Mouse (Mus musculus): ENCODE data around the gene Etv6.

Gene Etv6

GRCm38 (mm10) chr6:134251364-134251763 is 215.9 kb downstream of the Etv6 start:
- no peak for DNase-seq (ENCODE audit: low read depth, low spot score)

GRCm38 (mm10) chr6:134252081-134252755 is 216.7 kb downstream of the Etv6 start:
- no peak for DNase-seq (ENCODE audit: low read depth, low spot score)

- no peak for DNase-seq (ENCODE audit: low read depth, low spot score)
These were observed 220.9 kb downstream of the Etv6 start for GRCm38 (mm10) chr6:134256369-134256768.

- no peak for DNase-seq (ENCODE audit: low read depth, low spot score)
These were observed 224.4 kb downstream of the Etv6 start for GRCm38 (mm10) chr6:134259913-134260312.

GRCm38 (mm10) chr6:134261904-134262303 is 226.4 kb downstream of the Etv6 start:
- no peak for DNase-seq (ENCODE audit: low read depth, low spot score)

- no peak for DNase-seq (ENCODE audit: low read depth, low spot score)
These were observed 226.9 kb downstream of the Etv6 start for GRCm38 (mm10) chr6:134262383-134262782.

- no peak for DNase-seq (ENCODE audit: low read depth, low spot score)
These were observed 227.6 kb downstream of the Etv6 start for GRCm38 (mm10) chr6:134262911-134263607.

- no peak for DNase-seq (ENCODE audit: low read depth, low spot score)
These were observed 238.4 kb downstream of the Etv6 start for GRCm38 (mm10) chr6:134273884-134274283.

- DNase-seq (ENCODE audit: low read depth, low spot score): no peak
These were observed 241.5 kb downstream of the Etv6 start for GRCm38 (mm10) chr6:134276954-134277353.

- DNase-seq (ENCODE audit: low read depth, low spot score): no peak
These were observed 246.6 kb downstream of the Etv6 start for GRCm38 (mm10) chr6:134282095-134282494.

- no peak for DNase-seq (ENCODE audit: low read depth, low spot score)
These were observed 256.3 kb downstream of the Etv6 start for GRCm38 (mm10) chr6:134291823-134292222.

- no peak for DNase-seq (ENCODE audit: low read depth, low spot score)
These were observed 256.9 kb downstream of the Etv6 start for GRCm38 (mm10) chr6:134292404-134292803.

GRCm38 (mm10) chr6:134293615-134294508 is 258.4 kb downstream of the Etv6 start:
- DNase-seq (ENCODE audit: low read depth, low spot score): no peak

- DNase-seq (ENCODE audit: low read depth, low spot score): no peak
These were observed 262.6 kb downstream of the Etv6 start for GRCm38 (mm10) chr6:134297884-134298619.

- no peak for DNase-seq (ENCODE audit: low read depth, low spot score)
These were observed 266.5 kb downstream of the Etv6 start for GRCm38 (mm10) chr6:134301951-134302350.

- no peak for DNase-seq (ENCODE audit: low read depth, low spot score)
These were observed 275.8 kb downstream of the Etv6 start for GRCm38 (mm10) chr6:134311346-134311745.

- DNase-seq (ENCODE audit: low read depth, low spot score): no peak
These were observed 277.1 kb downstream of the Etv6 start for GRCm38 (mm10) chr6:134312571-134312970.

- DNase-seq (ENCODE audit: low read depth, low spot score): no peak
These were observed 281.9 kb downstream of the Etv6 start for GRCm38 (mm10) chr6:134317371-134317770.
